Mouse (Mus musculus) ES-E14 (cell line): Measurements from ENCODE around the gene 4930447C04Rik. TPM values are rescaled to one million over a fixed set of nuclear protein-coding genes. Genes with fewer than 3 reads are reported as not detected.

Experiments
- DNase-seq: peaks from one replicate; pipeline ENCODE4 v3.0.0-alpha.2; 2013; ENCODE audit warnings: low read depth, low spot score
- H3K27ac ChIP-seq: 2 replicates; pipeline ENCODE4 v1.5.1; 2012; ENCODE audit warnings: low read depth, mild to moderate bottlenecking, low read length, moderate library complexity, mixed read lengths; ENCODE audit not compliant: poor library complexity, insufficient read depth, severe bottlenecking
- H3K36me3 ChIP-seq: 2 replicates; pipeline ENCODE4 v1.6.1; 2012; ENCODE audit warnings: mild to moderate bottlenecking, low read length, moderate library complexity, mixed read lengths; ENCODE audit not compliant: control insufficient read depth, poor library complexity, insufficient read depth, severe bottlenecking
- H3K4me1 ChIP-seq, 2 experiments: fragments of 150-350 bp in 1 of 2; sonication (generic) in 1 of 2; 2 replicates each; pipeline ENCODE4 v1.6.1; 2012; ENCODE audit warnings: low read length in 2 of 2, mild to moderate bottlenecking in 1 of 2, mixed read lengths in 1 of 2; ENCODE audit not compliant: control insufficient read depth in 2 of 2, insufficient read depth in 2 of 2, poor library complexity in 1 of 2
- H3K4me3 ChIP-seq, 2 experiments: fragments of 150-350 bp in 1 of 2; sonication (generic) in 1 of 2; 2 replicates each; pipeline ENCODE4 v1.5.1; 2012; ENCODE audit warnings: low read length in 2 of 2, low read depth in 1 of 2, mild to moderate bottlenecking in 1 of 2, mixed read lengths in 1 of 2; ENCODE audit not compliant: insufficient read depth in 1 of 2, poor library complexity in 1 of 2, severe bottlenecking in 1 of 2
- H3K9ac ChIP-seq: 2 replicates; pipeline ENCODE4 v1.6.1; 2012; ENCODE audit warnings: low read depth, mild to moderate bottlenecking, low read length, mixed read lengths; ENCODE audit not compliant: poor library complexity, insufficient read depth, severe bottlenecking
- H3K9me3 ChIP-seq: fragments of 150-350 bp; sonication (generic); 2 replicates; pipeline ENCODE4 v1.6.1; 2012; ENCODE audit warnings: low read depth, mild to moderate bottlenecking, low read length; ENCODE audit not compliant: control insufficient read depth, insufficient read depth
- CHD2 ChIP-seq: IDR thresholded peaks from 2 replicates; pipeline ENCODE4 v1.6.1; 2014; ENCODE audit warnings: mild to moderate bottlenecking, low read depth, low read length, inconsistent platforms
- HCFC1 ChIP-seq: IDR thresholded peaks from 2 replicates; pipeline ENCODE4 v1.6.1; 2012; ENCODE audit warnings: low read length, inconsistent platforms, borderline replicate concordance; ENCODE audit not compliant: insufficient read depth
- MAFK ChIP-seq: IDR thresholded peaks from 2 replicates; pipeline ENCODE4 v1.6.1; 2014; ENCODE audit warnings: mild to moderate bottlenecking, low read depth, low read length, inconsistent platforms; ENCODE audit not compliant: insufficient read depth
- ZC3H11A ChIP-seq: IDR thresholded peaks from 2 replicates; pipeline ENCODE4 v1.6.1; 2012; ENCODE audit warnings: low read depth, mild to moderate bottlenecking, inconsistent platforms, low read length, borderline replicate concordance
- ZNF384 ChIP-seq: IDR thresholded peaks from 2 replicates; pipeline ENCODE4 v1.6.1; 2012; ENCODE audit warnings: low read depth, low read length, inconsistent platforms
- in situ Hi-C, 2 experiments: fragments of 600-800 bp; cut with MboI; formaldehyde crosslinking; loops; one replicate each; pipeline ENCODE4 v1.15.1; 2025; ENCODE audit warnings: low sequenced_read_pairs in 2 of 2, inconsistent platforms in 1 of 2; ENCODE audit not compliant: unreplicated experiment in 2 of 2
- total RNA-seq: library from RNA; depleted of rRNA; stranded (reverse); fragments of 300-350 nt; gene quantifications from 2 replicates; pipeline ENCODE4 v1.2.3, GENCODE M21; 2012

The 4930447C04Rik gene
- total RNA-seq, 1 experiment: 38.3 TPM

- in situ Hi-C loops: loop anchor here in 1 of 2 experiments (25.0 kb wide), 1 partner anchor 119 kb away; no protein-coding TSS in a partner anchor
- Histone ChIP-seq H3K4me3 (no peak overlapping the region), H3K27ac (no peak overlapping the region; the same call in 1 of the 2 replicates), H3K36me3 (no peaks in the 10 kb centered on the region), H3K9ac (no peak overlapping the region), H3K4me1 (peaks cover 6 to 11% of the 10 kb centered on the region in 2 experiments; a peak in 3 of 4 replicates), H3K9me3 (no peaks in the 10 kb centered on the region)
- no peak for DNase-seq
- TF ChIP-seq HCFC1: no peak
- no peak for TF ChIP-seq CHD2
- TF ChIP-seq MAFK: no peak
- no peak for TF ChIP-seq ZC3H11A
- no peak for TF ChIP-seq ZNF384
Measured at GRCm38 (mm10) chr12:72843135-72843534, 97.4 kb downstream of the 4930447C04Rik start.

GRCm38 (mm10) chr12:72841500-72841899 is 99.1 kb downstream of the 4930447C04Rik start:
- Histone ChIP-seq H3K36me3 (no peaks in the 10 kb centered on the region), H3K9ac (no peak overlapping the region), H3K27ac (no peak overlapping the region), H3K4me1 (peaks cover 6 to 8% of the 10 kb centered on the region in 2 experiments; a peak in 2 of 4 replicates), H3K4me3 (no peak overlapping the region), H3K9me3 (no peaks in the 10 kb centered on the region)
- in situ Hi-C loops: loop anchor here in 1 of 2 experiments (25.0 kb wide), 1 partner anchor 121 kb away; no protein-coding TSS in a partner anchor
- no peak for DNase-seq
- TF ChIP-seq CHD2: no peak
- no peak for TF ChIP-seq HCFC1
- no peak for TF ChIP-seq ZNF384
- TF ChIP-seq MAFK: no peak
- no peak for TF ChIP-seq ZC3H11A

- TF ChIP-seq CHD2 (no peak), ZC3H11A (no peak), MAFK (no peak), HCFC1 (no peak), ZNF384 (no peak)
- no peak overlapping the region for H3K4me3 ChIP-seq
- no peak for DNase-seq
- in situ Hi-C loops: loop anchor here (5.0 to 25.0 kb wide), 2 partner anchors 125 to 130 kb away; no protein-coding TSS in a partner anchor
- no peaks in the 10 kb centered on the region for H3K9me3 ChIP-seq
- no peaks in the 10 kb centered on the region for H3K36me3 ChIP-seq
- H3K4me1 ChIP-seq: peaks cover 0 to 9% of the 10 kb centered on the region in 2 experiments; a peak in 1 of 4 replicates
- no peak overlapping the region for H3K9ac ChIP-seq
- H3K27ac ChIP-seq: no peak overlapping the region
Measured at GRCm38 (mm10) chr12:72837302-72837701, 103.3 kb downstream of the 4930447C04Rik start.

GRCm38 (mm10) chr12:72835518-72836015 is 105.0 kb downstream of the 4930447C04Rik start:
- H3K27ac ChIP-seq: no peak overlapping the region
- peak; percentile 80 for DNase-seq
- no peaks in the 10 kb centered on the region for H3K36me3 ChIP-seq
- in situ Hi-C loops: loop anchor here (5.0 to 25.0 kb wide), 2 partner anchors 127 to 132 kb away; no protein-coding TSS in a partner anchor
- H3K4me3 ChIP-seq: peak overlapping the region in 1 of 2 experiments; percentile 49; a peak in 2 of 4 replicates
- TF ChIP-seq MAFK (peak; percentile 63; the same call in 1 of the 2 replicates), ZC3H11A (peak; percentile 46), ZNF384 (no peak)
- no peaks in the 10 kb centered on the region for H3K9me3 ChIP-seq
- H3K4me1 ChIP-seq: peaks cover 0 to 8% of the 10 kb centered on the region in 2 experiments; a peak in 1 of 4 replicates
- no peak overlapping the region for H3K9ac ChIP-seq
